Mouse (Mus musculus): ENCODE measurements around the gene Gm9817.
"Not testable (repeated sequence)": the region's sequence is repeated elsewhere in the genome, so short reads cannot be mapped to it uniquely, and the experiment has no call there.

The Gm9817 gene

GRCm38 (mm10) chr13:45078392-45078791, at the start of gene Gm9817:
Gm9817 (plus strand) TSS chr13:45078692.
- not testable (repeated sequence) for DNase-seq

GRCm38 (mm10) chr13:45029791-45030190, 48.7 kb upstream of the Gm9817 start:
- no peak for DNase-seq

GRCm38 (mm10) chr13:45030830-45031229, 47.7 kb upstream of the Gm9817 start:
- peak; percentile 92 for DNase-seq

GRCm38 (mm10) chr13:45031314-45031713, 47.2 kb upstream of the Gm9817 start:
- DNase-seq, result no peak

GRCm38 (mm10) chr13:45031748-45032147, 46.7 kb upstream of the Gm9817 start:
- DNase-seq, result no peak

- no peak for DNase-seq
These were observed 46.0 kb upstream of the Gm9817 start for GRCm38 (mm10) chr13:45032484-45032883.

GRCm38 (mm10) chr13:45033360-45033759, 45.1 kb upstream of the Gm9817 start:
- no peak for DNase-seq

GRCm38 (mm10) chr13:45034759-45035158, 43.7 kb upstream of the Gm9817 start:
- DNase-seq, result no peak

- DNase-seq, result no peak
These were observed 42.1 kb upstream of the Gm9817 start for GRCm38 (mm10) chr13:45036417-45036816.

GRCm38 (mm10) chr13:45040195-45040594, 38.3 kb upstream of the Gm9817 start:
- no peak for DNase-seq

GRCm38 (mm10) chr13:45040741-45041140, 37.8 kb upstream of the Gm9817 start:
- DNase-seq, result no peak

GRCm38 (mm10) chr13:45043466-45043865, 35.0 kb upstream of the Gm9817 start:
- DNase-seq, result no peak

- peak; percentile 29 for DNase-seq
These were observed 29.1 kb upstream of the Gm9817 start for GRCm38 (mm10) chr13:45049261-45050020.

- DNase-seq, result no peak
These were observed 25.7 kb upstream of the Gm9817 start for GRCm38 (mm10) chr13:45052805-45053204.

- no peak for DNase-seq
These were observed 24.6 kb upstream of the Gm9817 start for GRCm38 (mm10) chr13:45053843-45054242.

GRCm38 (mm10) chr13:45059206-45059605, 19.3 kb upstream of the Gm9817 start:
- DNase-seq, result no peak

- DNase-seq, result no peak
These were observed 15.3 kb upstream of the Gm9817 start for GRCm38 (mm10) chr13:45063146-45063545.

GRCm38 (mm10) chr13:45064951-45065350, 13.5 kb upstream of the Gm9817 start:
- no peak for DNase-seq

- no peak for DNase-seq
These were observed 8.1 kb upstream of the Gm9817 start for GRCm38 (mm10) chr13:45070366-45070765.

GRCm38 (mm10) chr13:45075012-45075411, 3.5 kb upstream of the Gm9817 start:
- no peak for DNase-seq

- no peak for DNase-seq
These were observed 2.8 kb upstream of the Gm9817 start for GRCm38 (mm10) chr13:45075715-45076114.

GRCm38 (mm10) chr13:45080771-45081170, 2.3 kb downstream of the Gm9817 start:
- no peak for DNase-seq

GRCm38 (mm10) chr13:45083696-45084095, 5.2 kb downstream of the Gm9817 start:
- DNase-seq, result no peak

GRCm38 (mm10) chr13:45088796-45089221, 10.3 kb downstream of the Gm9817 start:
- no peak for DNase-seq

GRCm38 (mm10) chr13:45089846-45090245, 11.4 kb downstream of the Gm9817 start:
- DNase-seq, result no peak
